Mouse (Mus musculus): ENCODE results near the gene Med9.

Gene Med9

GRCm38 (mm10) chr11:59952892-59953291, 4.9 kb downstream of the Med9 start:
- no peak for DNase-seq

- DNase-seq, result no peak
Observed at GRCm38 (mm10) chr11:59956749-59957148, 8.7 kb downstream of the Med9 start.

- DNase-seq, result no peak
Observed at GRCm38 (mm10) chr11:59959453-59959852, 11.4 kb downstream of the Med9 start.

- DNase-seq, result no peak
Observed at GRCm38 (mm10) chr11:59960476-59961337, 12.7 kb downstream of the Med9 start.

- DNase-seq, result no peak
Observed at GRCm38 (mm10) chr11:59961338-59961875, 13.4 kb downstream of the Med9 start.

GRCm38 (mm10) chr11:59962590-59962989, 14.6 kb downstream of the Med9 start:
- DNase-seq, result no peak

GRCm38 (mm10) chr11:59963364-59964162, 15.6 kb downstream of the Med9 start:
- no peak for DNase-seq

GRCm38 (mm10) chr11:59964163-59964758, 16.3 kb downstream of the Med9 start:
- peak; percentile 28 for DNase-seq

GRCm38 (mm10) chr11:59964818-59965217, 16.8 kb downstream of the Med9 start, which contains the start of gene Rasd1:
Gene Rasd1, minus strand, starts transcription at chr11:59964944.
- DNase-seq, result peak; percentile 81

- DNase-seq, result peak; percentile 82
Observed at GRCm38 (mm10) chr11:59965227-59966101, 17.5 kb downstream of the Med9 start.

GRCm38 (mm10) chr11:59966102-59966483, 18.1 kb downstream of the Med9 start:
- DNase-seq, result no peak

- no peak for DNase-seq
Observed at GRCm38 (mm10) chr11:59967765-59968164, 19.8 kb downstream of the Med9 start.

GRCm38 (mm10) chr11:59970780-59971179, 22.8 kb downstream of the Med9 start:
- no peak for DNase-seq

- DNase-seq, result no peak
Observed at GRCm38 (mm10) chr11:59971691-59972090, 23.7 kb downstream of the Med9 start.

- no peak for DNase-seq
Observed at GRCm38 (mm10) chr11:59973389-59973788, 25.4 kb downstream of the Med9 start.

- DNase-seq, result no peak
Observed at GRCm38 (mm10) chr11:59975241-59975640, 27.2 kb downstream of the Med9 start.

- DNase-seq, result no peak
Observed at GRCm38 (mm10) chr11:59977831-59978230, 29.8 kb downstream of the Med9 start.

- no peak for DNase-seq
Observed at GRCm38 (mm10) chr11:59989406-59989805, 41.4 kb downstream of the Med9 start.

- DNase-seq, result no peak
Observed at GRCm38 (mm10) chr11:59991365-59991764, 43.4 kb downstream of the Med9 start.

- no peak for DNase-seq
Observed at GRCm38 (mm10) chr11:59994318-59994717, 46.3 kb downstream of the Med9 start.

- DNase-seq, result no peak
Observed at GRCm38 (mm10) chr11:60001231-60001980, 53.4 kb downstream of the Med9 start.

All from cerebellum, adult 11 months (tissue).